Mouse (Mus musculus): Measurements from ENCODE around the gene Atp6v1fnb. TPM values are rescaled to one million over a fixed set of nuclear protein-coding genes. Genes with fewer than 3 reads are reported as not detected.

Gene Atp6v1fnb
- total RNA-seq, 4 experiments from 2014 or later = 0.38 to 1.5 (median 0.91) TPM; not detected in 1

- DNase-seq = peak; percentile 86
Measured at GRCm38 (mm10) chr6:29467583-29468354, 3.5 kb upstream of the Atp6v1fnb start, which contains the start of gene Atp6v1f. Gene Atp6v1f (plus strand): TSS chr6:29467718.

GRCm38 (mm10) chr6:29468851-29469250 lies 2.4 kb upstream of the Atp6v1fnb start:
- no peak for DNase-seq

- DNase-seq = peak; percentile 84
Measured at GRCm38 (mm10) chr6:29473941-29474691, 2.9 kb downstream of the Atp6v1fnb start.

GRCm38 (mm10) chr6:29474736-29475135 lies 3.5 kb downstream of the Atp6v1fnb start:
- no peak for DNase-seq

GRCm38 (mm10) chr6:29482691-29483090 lies 11.5 kb downstream of the Atp6v1fnb start:
- DNase-seq = no peak

GRCm38 (mm10) chr6:29484716-29485559 lies 13.7 kb downstream of the Atp6v1fnb start:
- no peak for DNase-seq

- no peak for DNase-seq
Measured at GRCm38 (mm10) chr6:29485951-29486350, 14.7 kb downstream of the Atp6v1fnb start.

GRCm38 (mm10) chr6:29494101-29494500 lies 22.9 kb downstream of the Atp6v1fnb start:
- no peak for DNase-seq

GRCm38 (mm10) chr6:29496270-29496669 lies 25.0 kb downstream of the Atp6v1fnb start:
- DNase-seq = no peak

- DNase-seq = no peak
Measured at GRCm38 (mm10) chr6:29497791-29498190, 26.6 kb downstream of the Atp6v1fnb start.

GRCm38 (mm10) chr6:29500177-29500576 lies 28.9 kb downstream of the Atp6v1fnb start:
- DNase-seq = no peak

GRCm38 (mm10) chr6:29500810-29501209 lies 29.6 kb downstream of the Atp6v1fnb start:
- DNase-seq = no peak

GRCm38 (mm10) chr6:29501599-29501998 lies 30.4 kb downstream of the Atp6v1fnb start:
- no peak for DNase-seq

GRCm38 (mm10) chr6:29505493-29505892 lies 34.3 kb downstream of the Atp6v1fnb start:
- no peak for DNase-seq

GRCm38 (mm10) chr6:29506834-29507233 lies 35.6 kb downstream of the Atp6v1fnb start:
- no peak for DNase-seq

- no peak for DNase-seq
Measured at GRCm38 (mm10) chr6:29507447-29508309, 36.4 kb downstream of the Atp6v1fnb start, which contains the start of gene Kcp. Gene Kcp (minus strand): TSS chr6:29507952.

GRCm38 (mm10) chr6:29509086-29509485 lies 37.8 kb downstream of the Atp6v1fnb start:
- DNase-seq = no peak

- no peak for DNase-seq
Measured at GRCm38 (mm10) chr6:29513284-29513683, 42.0 kb downstream of the Atp6v1fnb start.

GRCm38 (mm10) chr6:29517139-29517538 lies 45.9 kb downstream of the Atp6v1fnb start:
- DNase-seq = peak; percentile 56

GRCm38 (mm10) chr6:29522626-29523300 lies 51.5 kb downstream of the Atp6v1fnb start:
- DNase-seq = no peak
